Mouse (Mus musculus) embryo, embryonic 10 days (tissue): ENCODE results near the gene Rfx1.

Experiments used
- DNase-seq: peaks from one replicate; pipeline ENCODE4 v3.0.0-alpha.2; 2015; ENCODE audit warnings: low spot score

The Rfx1 gene

DNA sequence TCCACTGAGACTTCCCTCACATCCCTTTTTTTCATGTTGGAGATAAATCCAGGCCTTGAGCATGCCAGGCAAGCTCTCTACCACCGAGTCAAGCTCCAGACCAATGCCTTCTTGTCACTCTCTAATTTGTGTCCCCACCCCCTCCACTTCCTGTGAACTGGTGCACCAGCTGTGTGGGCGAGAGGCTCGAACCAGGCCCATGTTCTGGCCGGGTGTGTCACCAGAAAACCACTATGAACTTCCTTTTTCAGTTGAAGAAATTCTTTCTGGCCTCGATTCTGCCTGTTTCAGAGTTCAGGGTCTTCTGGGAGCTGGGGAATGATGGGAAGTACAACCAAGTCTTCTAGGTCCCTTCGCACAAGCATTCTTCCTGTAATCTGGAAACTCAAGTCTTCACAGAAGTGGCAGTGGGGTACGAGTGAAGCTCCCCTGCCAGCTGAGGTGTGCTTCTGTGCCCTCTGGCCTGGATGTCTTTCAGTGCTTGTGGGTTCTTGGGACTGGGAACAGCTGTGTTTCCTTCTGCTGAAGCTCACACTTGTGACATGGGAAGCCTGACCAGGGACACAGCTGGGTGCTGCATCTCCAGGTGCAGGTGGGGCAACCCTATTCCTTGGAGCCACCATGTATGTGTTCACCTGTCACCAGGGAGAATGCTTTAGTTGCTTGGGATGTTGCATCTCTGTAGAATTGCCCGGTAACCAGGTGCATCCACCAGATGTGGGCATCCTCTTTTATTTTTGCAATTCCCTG, 2.6 kb upstream of the Rfx1 start:
- DNase-seq, result no peak

GRCm38 (mm10) chr8:84065037-84065436, 1.6 kb upstream of the Rfx1 start, which contains the start of gene Gm10643:
Gene Gm10643, minus strand, starts transcription at chr8:84065137.
- DNase-seq, result no peak

DNA sequence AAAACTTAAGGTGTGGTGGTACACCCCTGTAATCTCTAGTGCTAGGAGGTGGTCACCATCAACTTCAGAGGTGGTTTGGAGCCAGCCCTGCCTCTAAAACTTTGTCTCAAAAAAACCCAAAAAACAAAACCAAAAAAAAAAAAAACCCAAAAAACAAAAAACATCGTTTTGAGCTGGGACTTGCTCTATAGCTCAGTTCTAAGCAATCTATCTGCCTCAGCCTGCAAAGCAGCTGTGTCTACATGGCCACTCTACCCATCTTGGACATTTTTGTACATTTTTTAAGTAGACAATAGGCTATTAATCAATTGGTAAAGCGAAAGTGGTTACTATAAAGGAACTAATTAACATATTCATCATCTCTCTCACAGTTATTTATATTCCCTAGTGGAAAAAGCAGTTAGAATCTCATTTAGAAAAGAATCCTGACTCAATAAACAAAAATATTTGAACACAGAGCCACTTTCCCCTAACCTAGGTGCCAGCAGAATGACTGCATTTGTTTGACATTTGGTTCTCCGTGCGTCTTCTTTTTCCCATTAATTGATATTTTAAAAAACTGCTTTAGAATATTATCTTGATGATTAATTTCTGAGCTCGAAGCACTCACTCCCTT, 1.1 kb upstream of the Rfx1 start:
- DNase-seq, result no peak

DNA sequence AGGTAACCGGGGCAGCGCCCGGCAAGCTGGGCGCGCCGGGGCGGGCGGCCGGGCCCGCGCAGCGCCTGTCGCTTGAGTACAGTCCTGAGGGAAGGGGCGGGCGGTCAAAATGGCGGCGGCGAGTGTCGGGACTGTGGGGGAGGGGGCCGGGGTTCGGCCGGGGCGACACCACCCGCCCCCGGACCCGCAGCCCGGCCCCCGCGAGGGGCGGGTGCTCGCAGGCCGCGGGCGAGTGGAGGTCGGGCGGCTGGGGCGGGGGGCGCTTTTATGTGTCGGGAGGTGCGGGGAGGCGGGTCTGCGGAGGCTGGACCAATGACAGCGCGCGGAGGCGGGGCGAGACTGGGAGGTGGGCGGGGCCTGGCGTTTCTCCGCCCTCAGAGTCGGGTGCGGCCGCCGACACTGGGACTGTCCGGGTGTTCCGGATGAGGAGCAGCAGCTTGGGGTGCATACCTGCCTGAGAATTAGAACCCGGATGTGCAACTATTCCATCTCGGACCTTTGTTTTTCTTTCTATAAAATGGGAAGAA, 476 bp downstream of the Rfx1 start:
- DNase-seq, result peak; percentile 90

GRCm38 (mm10) chr8:84067911-84068310, 1.3 kb downstream of the Rfx1 start:
- no peak for DNase-seq

GRCm38 (mm10) chr8:84068316-84069035, 1.8 kb downstream of the Rfx1 start:
- DNase-seq, result no peak

DNA sequence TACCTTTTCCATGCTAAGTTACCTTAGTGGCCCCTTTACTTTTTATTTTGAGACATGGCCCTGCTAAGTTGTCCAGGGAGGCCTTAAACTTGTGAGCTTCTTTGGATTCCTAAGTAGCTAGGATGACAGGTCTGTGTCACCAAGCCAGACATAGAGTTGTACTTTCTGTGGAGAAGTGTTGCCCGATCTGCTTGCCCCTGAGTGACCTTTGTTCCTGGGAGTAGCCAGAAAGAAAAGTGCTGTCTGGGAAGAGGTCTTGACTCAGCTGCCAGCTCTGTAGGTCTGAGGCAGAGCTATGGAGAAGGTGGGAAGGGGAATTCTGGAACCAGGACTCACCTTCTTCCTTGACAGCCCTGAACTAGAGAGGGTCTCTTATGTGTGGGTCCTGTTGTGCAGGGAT, 2.5 kb downstream of the Rfx1 start:
- no peak for DNase-seq

GRCm38 (mm10) chr8:84069750-84070149, 3.1 kb downstream of the Rfx1 start:
- DNase-seq, result no peak

GRCm38 (mm10) chr8:84070241-84070640, 3.6 kb downstream of the Rfx1 start:
- DNase-seq, result no peak

GRCm38 (mm10) chr8:84070667-84071066, 4.0 kb downstream of the Rfx1 start:
- no peak for DNase-seq

DNA sequence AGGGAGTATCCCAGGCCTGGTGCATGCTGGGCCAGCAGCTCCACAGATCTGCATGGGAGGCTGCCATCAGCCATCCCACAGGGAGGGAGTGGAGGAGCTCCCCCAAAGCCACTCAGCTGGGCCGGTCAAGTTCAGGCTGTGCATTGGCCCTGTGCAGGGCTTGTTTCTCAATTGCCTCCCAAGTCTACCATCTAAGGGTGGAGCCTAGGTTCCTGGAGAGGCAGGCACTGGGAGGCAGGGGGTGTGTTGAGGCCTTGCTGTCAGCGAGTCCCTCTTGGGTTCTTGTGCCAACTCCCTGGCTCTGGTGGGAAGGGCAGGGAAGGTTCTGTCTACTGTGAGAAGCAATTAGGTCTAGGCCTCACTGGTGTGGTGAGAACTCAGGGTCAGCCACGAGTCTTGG, 5.3 kb downstream of the Rfx1 start:
- no peak for DNase-seq

- no peak for DNase-seq
These were observed 5.7 kb downstream of the Rfx1 start for GRCm38 (mm10) chr8:84072321-84072720.

DNA sequence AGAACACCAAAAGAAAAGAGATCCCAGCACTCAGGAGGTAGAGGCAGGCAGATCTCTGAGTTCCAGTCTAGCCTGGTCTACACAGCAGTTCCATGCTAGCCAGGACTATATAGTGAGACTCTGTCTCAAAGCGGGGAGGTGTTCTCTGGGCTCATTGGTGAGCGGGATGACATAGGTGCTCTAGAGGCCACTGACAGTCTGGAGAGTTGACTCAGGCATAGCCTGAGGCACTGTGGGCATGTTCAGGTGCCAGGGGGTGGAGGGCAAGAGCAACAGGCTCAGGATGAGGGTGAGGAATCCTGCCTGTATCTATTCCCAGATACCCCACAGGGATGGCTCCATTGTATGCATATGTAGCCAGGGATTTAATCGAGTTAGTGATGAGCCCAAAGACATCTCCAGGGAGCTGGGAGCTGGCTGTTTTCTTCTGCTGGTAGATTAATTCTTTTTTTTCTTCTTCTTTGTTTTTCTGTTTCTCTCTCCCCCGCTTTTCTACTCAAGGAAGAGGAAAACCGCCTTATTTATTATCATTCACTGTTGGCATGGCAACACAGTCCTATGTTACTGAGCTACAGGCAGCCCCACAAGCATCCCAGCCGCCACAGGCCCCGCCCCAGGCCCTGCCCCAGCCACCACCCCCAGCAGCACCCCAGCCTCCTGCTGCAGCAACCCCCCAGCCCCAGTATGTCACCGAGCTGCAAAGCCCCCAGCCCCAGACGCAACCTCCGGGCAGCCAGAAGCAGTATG, 6.8 kb downstream of the Rfx1 start:
- DNase-seq, result no peak

- DNase-seq, result no peak
These were observed 9.8 kb downstream of the Rfx1 start for GRCm38 (mm10) chr8:84076412-84076811.

GRCm38 (mm10) chr8:84076849-84077248, 10.2 kb downstream of the Rfx1 start:
- DNase-seq, result no peak

GRCm38 (mm10) chr8:84079206-84079605, 12.6 kb downstream of the Rfx1 start:
- DNase-seq, result no peak

GRCm38 (mm10) chr8:84083829-84084241, 17.2 kb downstream of the Rfx1 start:
- DNase-seq, result peak; percentile 91

DNA sequence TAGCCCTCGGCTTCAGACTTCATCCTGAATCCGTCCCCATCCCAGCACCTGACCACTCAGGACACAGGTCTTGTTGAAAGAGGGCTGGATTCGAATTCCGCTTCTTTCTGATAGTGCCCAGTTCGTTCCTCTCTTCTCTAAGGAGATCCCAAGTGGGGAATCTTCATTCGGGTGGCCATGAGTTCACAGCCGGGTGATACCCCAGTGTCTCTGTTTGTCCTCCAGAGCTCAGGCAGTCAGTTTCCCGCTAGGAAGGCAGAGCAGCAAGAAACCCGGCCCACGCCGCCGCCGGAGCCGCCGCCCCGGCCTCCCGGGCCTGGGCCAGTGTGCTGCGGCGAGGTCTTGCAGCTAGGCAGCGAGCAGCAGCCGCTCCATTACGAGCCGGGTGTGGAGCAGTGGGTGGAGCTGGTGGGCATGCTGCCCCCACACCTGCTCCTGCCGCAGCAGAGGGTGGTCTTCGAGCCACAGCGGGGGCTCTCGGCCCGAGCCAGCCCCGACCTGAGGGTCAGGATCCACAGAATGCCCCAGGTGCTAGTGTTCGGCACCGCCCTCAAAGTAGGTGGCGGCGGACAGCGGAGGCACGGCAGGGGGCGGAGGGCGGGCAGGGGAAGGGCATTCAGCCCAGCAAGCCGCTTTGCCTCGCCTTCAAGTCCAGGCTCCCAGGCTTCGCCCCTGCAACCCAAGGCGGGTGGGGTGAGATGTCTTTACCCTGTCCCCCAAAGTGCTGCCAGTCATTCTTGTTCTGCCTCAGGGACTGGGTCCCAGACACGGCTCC, 17.9 kb downstream of the Rfx1 start:
- DNase-seq, result no peak

- no peak for DNase-seq
These were observed 20.5 kb downstream of the Rfx1 start for GRCm38 (mm10) chr8:84087156-84087555.

- no peak for DNase-seq
These were observed 21.2 kb downstream of the Rfx1 start for GRCm38 (mm10) chr8:84087821-84088220.

- no peak for DNase-seq
These were observed 22.6 kb downstream of the Rfx1 start for GRCm38 (mm10) chr8:84089277-84089676.
